33 mouse cellular contexts compared by ENCODE assay signal in genomic region chr9:103347045-103347444, GRCm38 (mm10). TPM values are rescaled to one million over a fixed set of nuclear protein-coding genes. Genes with fewer than 3 reads are reported as not detected.
DNase-seq lines count a peak whose midpoint lies in the region; ATAC-seq lines count a peak whose summit lies in the region.
"Had no signal": no experiment of that assay in that cellular context is flagged by ENCODE, and none has a peak within 500 bp of the region (broad histone marks: within the 10 kb centered on the region; RNA-seq: fewer than 3 reads in every experiment).

No protein-coding gene starts in this region.

- no peak for ATAC-seq in liver, embryonic 13.5 days (ENCODE audit: low read depth)
- ATAC-seq in liver, embryonic 11.5 days (replicated peaks; ENCODE audit: low FRiP score) = no peak
- ATAC-seq: Patski had no signal

- no peak overlapping the region for H3K4me3 ChIP-seq in liver, embryonic 13.5 days (replicated peaks)
- H3K4me3 ChIP-seq in liver, embryonic 11.5 days (ENCODE audit: low read depth, low read length) = no peak overlapping the region
- no peak overlapping the region for H3K4me3 ChIP-seq in macrophage (ENCODE audit: inconsistent target)
- H3K4me3 ChIP-seq: embryonic facial prominence, embryonic 12.5 days; erythroblast, embryonic 14.5 days; forebrain, embryonic 12.5 days; heart, embryonic 15.5 days; hindbrain, embryonic 15.5 days; limb, embryonic 13.5 days; megakaryocyte, embryonic 14.5 days; neural tube, embryonic 12.5 days; stomach, embryonic 15.5 days had no signal

- peaks cover 95% of the 10 kb centered on the region for H3K36me3 ChIP-seq in liver, embryonic 13.5 days
- peaks cover 43% of the 10 kb centered on the region for H3K36me3 ChIP-seq in liver, embryonic 11.5 days (ENCODE audit: control insufficient read depth, insufficient read depth, low read length)
- peaks cover 14% of the 10 kb centered on the region; the same call in 1 of the 2 replicates for H3K36me3 ChIP-seq in macrophage (ENCODE audit: inconsistent target)

- no peak overlapping the region for H3K9ac ChIP-seq in liver, embryonic 13.5 days
- H3K9ac ChIP-seq in liver, embryonic 11.5 days (ENCODE audit: low read depth, low read length) = no peak overlapping the region
- H3K9ac ChIP-seq: embryonic facial prominence, embryonic 12.5 days; forebrain, embryonic 12.5 days; heart, embryonic 15.5 days; hindbrain, embryonic 15.5 days; limb, embryonic 13.5 days; neural tube, embryonic 12.5 days; stomach, embryonic 15.5 days had no signal

- 62% methylated on average over 4 of the region's 4 CpGs for WGBS in liver, embryonic 13.5 days (ENCODE audit: insufficient replicate concordance)
- 64% methylated on average over 4 of the region's 4 CpGs for WGBS in liver, embryonic 11.5 days
- 42% methylated on average over 4 of the region's 4 CpGs for WGBS in macrophage (ENCODE audit: missing documents)

- no peaks in the 10 kb centered on the region for H3K27me3 ChIP-seq in liver, embryonic 13.5 days
- no peaks in the 10 kb centered on the region for H3K27me3 ChIP-seq in liver, embryonic 11.5 days (replicated peaks; ENCODE audit: control insufficient read depth, insufficient read depth, low read length)
- H3K27me3 ChIP-seq: embryonic facial prominence, embryonic 12.5 days; forebrain, embryonic 12.5 days; heart, embryonic 15.5 days; hindbrain, embryonic 15.5 days; limb, embryonic 13.5 days; megakaryocyte, embryonic 14.5 days; neural tube, embryonic 12.5 days; Patski; stomach, embryonic 15.5 days had no signal

- H3K4me1 ChIP-seq in liver, embryonic 13.5 days (replicated peaks) = peaks cover 7% of the 10 kb centered on the region
- 0 out of 2 replicates have a peak, but pooled peaks cover 5% of the 10 kb centered on the region for H3K4me1 ChIP-seq in liver, embryonic 11.5 days (replicated peaks; ENCODE audit: control insufficient read depth, insufficient read depth, low read length)
- H3K4me1 ChIP-seq: embryonic facial prominence, embryonic 12.5 days; forebrain, embryonic 12.5 days; heart, embryonic 15.5 days; hindbrain, embryonic 15.5 days; limb, embryonic 13.5 days; neural tube, embryonic 12.5 days; stomach, embryonic 15.5 days had no signal

- H3K79me2 ChIP-seq in macrophage (ENCODE audit: inconsistent target) = peaks cover 9% of the 10 kb centered on the region; the same call in 1 of the 2 replicates

- no peaks in the 10 kb centered on the region for H3K9me3 ChIP-seq in liver, embryonic 13.5 days (replicated peaks)
- H3K9me3 ChIP-seq in liver, embryonic 11.5 days (ENCODE audit: control insufficient read depth, low read length) = no peaks in the 10 kb centered on the region
- H3K9me3 ChIP-seq: embryonic facial prominence, embryonic 12.5 days; forebrain, embryonic 12.5 days; heart, embryonic 15.5 days; hindbrain, embryonic 15.5 days; limb, embryonic 13.5 days; megakaryocyte, embryonic 14.5 days; neural tube, embryonic 12.5 days; stomach, embryonic 15.5 days had no signal

- DNase-seq in liver, embryonic 13.5 days = no peak
- DNase-seq in liver, embryonic 11.5 days (ENCODE audit: low spot score) = no peak
- DNase-seq in MEL-GATA-1-ER (ENCODE audit: extremely low read depth, low read depth) = peak; percentile 89
- DNase-seq in cerebellum, adult 9-11 months = no peak
- DNase-seq in right cerebral cortex, postnatal 36 days (ENCODE audit: low spot score in 2 of 2) = no peak
- no peak for DNase-seq in layer of hippocampus, postnatal 14 days (ENCODE audit: low spot score in 2 of 2)
- DNase-seq: adrenal gland, postnatal 36 days; cerebellum, adult 11 months; cerebellum, postnatal 10 days; gastrocnemius, postnatal 25 days; heart, postnatal 4 days; kidney, adult 9 months; kidney, postnatal 36 days; lung, adult 18-20 months; lung, postnatal 10 days; midbrain, embryonic 14.5 days; thymus, adult 18-20 months; thymus, postnatal 36 days had no signal

- H3K27ac ChIP-seq in liver, embryonic 13.5 days = peak overlapping the region; percentile 20; the same call in 1 of the 2 replicates
- H3K27ac ChIP-seq in liver, embryonic 11.5 days (ENCODE audit: low read depth, low read length) = no peak overlapping the region
- peak overlapping the region; percentile 7; the same call in 1 of the 2 replicates for H3K27ac ChIP-seq in macrophage
- H3K27ac ChIP-seq: embryonic facial prominence, embryonic 12.5 days; forebrain, embryonic 12.5 days; heart, embryonic 15.5 days; hindbrain, embryonic 15.5 days; limb, embryonic 13.5 days; neural tube, embryonic 12.5 days; stomach, embryonic 15.5 days had no signal

- no peak overlapping the region for H3K4me2 ChIP-seq in liver, embryonic 13.5 days
- no peak overlapping the region for H3K4me2 ChIP-seq in liver, embryonic 11.5 days
- H3K4me2 ChIP-seq: embryonic facial prominence, embryonic 12.5 days; forebrain, embryonic 12.5 days; heart, embryonic 15.5 days; hindbrain, embryonic 15.5 days; limb, embryonic 13.5 days; neural tube, embryonic 12.5 days; stomach, embryonic 15.5 days had no signal

RNA-seq across cellular contexts. Expression of gene Cdv3, which starts 18.6 kb away (rescaled TPM):
- 60.4 and 75.0 TPM in 2 replicates for polyA plus RNA-seq in liver, embryonic 13.5 days (2015; fragmentation: Nextera tagmentation; extraction: Ambion mirVana)
- 123 and 137 TPM in 2 replicates for polyA plus RNA-seq in liver, embryonic 11.5 days (2014; fragmentation: Nextera tagmentation; extraction: Ambion mirVana)
- 100 to 1,000 TPM in 12 of 26 experiments, 10 to 100 TPM in 14; 47.4 to 265 (median 76.8) TPM for total RNA-seq in macrophage (2018; cell fraction: chromatin; rRNA removed)
- 100 to 1,000 TPM in 21 of 26 experiments, 10 to 100 TPM in 5; 92.3 to 201 (median 118) TPM for total RNA-seq in macrophage (2018; cell fraction: cytosol; rRNA removed)
- 100 to 1,000 TPM in 14 of 26 experiments, 10 to 100 TPM in 12; 69.2 to 204 (median 103) TPM for total RNA-seq in macrophage (2018; cell fraction: nucleus; rRNA removed)
- polyA plus RNA-seq in macrophage (2018) = 64.7 to 124 TPM (median 103 TPM) in 3 replicates
- 10 to 100 TPM; 88.0 to 93.6 TPM for total RNA-seq in layer of hippocampus, postnatal 14 days (2021)

RNA-seq across cellular contexts. Expression of gene Topbp1, which starts 42.0 kb away (rescaled TPM):
- polyA plus RNA-seq in liver, embryonic 13.5 days (2015; fragmentation: Nextera tagmentation; extraction: Ambion mirVana) = 44.7 and 52.7 TPM in 2 replicates
- polyA plus RNA-seq in liver, embryonic 11.5 days (2014; fragmentation: Nextera tagmentation; extraction: Ambion mirVana) = 99.4 and 101 TPM in 2 replicates
- 100 to 1,000 TPM in 8 of 26 experiments, 10 to 100 TPM in 18; 23.5 to 131 (median 82.4) TPM for total RNA-seq in macrophage (2018; cell fraction: chromatin; rRNA removed)
- 10 to 100 TPM; 10.9 to 22.3 (median 17.0) TPM for total RNA-seq in macrophage (2018; cell fraction: cytosol; rRNA removed)
- total RNA-seq in macrophage (2018; cell fraction: nucleus; rRNA removed) = 100 to 1,000 TPM in 1 of 26 experiments, 10 to 100 TPM in 25; 13.5 to 169 (median 45.5) TPM
- 16.2 to 48.0 TPM (median 21.8 TPM) in 3 replicates for polyA plus RNA-seq in macrophage (2018)
- total RNA-seq in layer of hippocampus, postnatal 14 days (2021) = 10 to 100 TPM; 20.5 to 27.4 TPM

RNA-seq across cellular contexts. Expression of gene 1300017J02Rik, which starts 42.2 kb away (rescaled TPM):
- 40.7 and 41.2 TPM in 2 replicates for polyA plus RNA-seq in liver, embryonic 13.5 days (2015; fragmentation: Nextera tagmentation; extraction: Ambion mirVana)
- 15.4 and 16.6 TPM in 2 replicates for polyA plus RNA-seq in liver, embryonic 11.5 days (2014; fragmentation: Nextera tagmentation; extraction: Ambion mirVana)
- 10 to 100 TPM in 1 of 26 experiments, 1 to 10 TPM in 12, not detected in 13; 1.5 to 13.1 (median 2.6) TPM for total RNA-seq in macrophage (2018; cell fraction: chromatin; rRNA removed)
- under 1 TPM in 6 of 26 experiments, not detected in 20; 0.17 to 0.81 (median 0.40) TPM for total RNA-seq in macrophage (2018; cell fraction: cytosol; rRNA removed)
- total RNA-seq in macrophage (2018; cell fraction: nucleus; rRNA removed) = 1 to 10 TPM in 15 of 26 experiments, not detected in 11; 1.4 to 6.7 (median 3.2) TPM
- not detected in 3 replicates for polyA plus RNA-seq in macrophage (2018)
- under 1 TPM; 0.28 to 0.98 TPM for total RNA-seq in layer of hippocampus, postnatal 14 days (2021)
- total RNA-seq: adrenal gland, adult 18-20 months; gastrocnemius, postnatal 25 days; heart, adult 8-10 months; left cerebral cortex, adult 18-20 months; left cerebral cortex, postnatal 25 days had no signal

Comparison
In these comparisons a context has a peak if more than half of its experiments do, and no peak if none do; other contexts are left out.
1. RNA of gene 1300017J02Rik, which starts 42.2 kb away (polyA plus RNA-seq): 40.7 to 41.2 TPM in liver, embryonic 13.5 days and 15.4 to 16.6 TPM in liver, embryonic 11.5 days; not detected in macrophage; every median in the first group is over 10 times any median in the second.